Mouse (Mus musculus) adrenal gland, postnatal 14 days (tissue): ENCODE data around the gene Akt3. TPM values are rescaled to one million over a fixed set of nuclear protein-coding genes. Genes with fewer than 3 reads are reported as not detected.

Source experiments
- DNase-seq: peaks from one replicate; pipeline ENCODE4 v3.0.0; 2021; ENCODE audit warnings: mixed read lengths
- long read RNA-seq, 2 experiments: library from polyadenylated mRNA; stranded (forward); transcript quantifications; one replicate each; pipeline ENCODE4 v2.0.0; 2021
- total RNA-seq: library from RNA; stranded (reverse); gene quantifications from 2 replicates; pipeline ENCODE4 v1.2.3, GENCODE M21; 2021

Gene Akt3
- 26.9 and 33.3 TPM in 2 replicates for total RNA-seq
- long read RNA-seq, experiment 1, full-length matches to known transcripts: 2 of 5 reads
- long read RNA-seq, experiment 1, partial matches to known transcripts: 0 of 5 reads
- long read RNA-seq, experiment 1, other reads (novel, unspliced or antisense): 3 of 5 reads
- long read RNA-seq, experiment 2, partial matches to known transcripts: 0 of 2 reads
- long read RNA-seq, experiment 2, other reads (novel, unspliced or antisense): 2 of 2 reads

GRCm38 (mm10) chr1:177258034-177258342 is at the start of gene Akt3:
Akt3 (minus strand) TSS chr1:177258203.
- no peak for DNase-seq

DNA sequence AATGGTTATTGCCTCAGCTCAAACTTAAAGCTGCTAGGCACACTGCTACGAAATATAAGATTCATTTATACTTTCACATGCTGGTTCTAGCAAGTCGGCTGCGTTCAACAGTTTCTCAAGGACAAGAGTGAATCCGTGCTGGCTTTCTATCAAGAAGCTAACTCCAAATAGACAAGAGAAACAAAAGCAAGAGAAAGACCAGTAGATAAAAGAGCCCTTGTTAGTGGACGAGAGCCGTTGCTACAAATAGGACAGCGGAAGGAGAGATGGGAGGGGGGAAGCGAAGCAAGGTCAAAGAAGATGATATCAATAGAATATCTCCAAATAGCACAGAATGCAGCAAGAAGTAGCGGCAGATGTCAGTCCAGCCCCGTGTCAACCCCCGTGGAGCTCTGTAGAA is 49.5 kb upstream of the Akt3 start:
- DNase-seq: no peak

- no peak for DNase-seq
Observed at GRCm38 (mm10) chr1:177298231-177298630, 40.2 kb upstream of the Akt3 start.

- no peak for DNase-seq
Observed at GRCm38 (mm10) chr1:177286764-177287163, 28.8 kb upstream of the Akt3 start.

- no peak for DNase-seq
Observed at GRCm38 (mm10) chr1:177281925-177282324, 23.9 kb upstream of the Akt3 start.

DNA sequence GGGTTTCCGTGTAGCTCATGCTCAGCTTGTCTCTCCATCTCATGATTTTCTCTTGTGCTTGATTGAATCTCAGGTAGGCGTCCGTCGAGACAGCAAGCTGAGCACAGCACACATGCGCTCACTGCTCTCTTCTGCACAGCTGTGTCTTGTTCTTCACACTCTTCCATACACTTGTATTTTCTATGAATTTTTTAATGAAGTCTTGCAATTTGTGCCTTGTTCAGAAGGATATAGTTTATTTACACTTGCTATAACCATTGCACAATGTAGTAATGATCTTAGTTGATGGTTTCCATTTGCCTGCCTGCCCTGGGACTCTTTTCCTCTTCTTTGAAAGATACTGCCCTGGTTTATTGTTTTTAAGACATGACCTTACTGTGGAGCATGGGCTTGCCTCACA is 19.4 kb upstream of the Akt3 start:
- no peak for DNase-seq

- no peak for DNase-seq
Observed at GRCm38 (mm10) chr1:177267645-177268044, 9.6 kb upstream of the Akt3 start.

GRCm38 (mm10) chr1:177262926-177263325 is 4.9 kb upstream of the Akt3 start:
- no peak for DNase-seq

DNA sequence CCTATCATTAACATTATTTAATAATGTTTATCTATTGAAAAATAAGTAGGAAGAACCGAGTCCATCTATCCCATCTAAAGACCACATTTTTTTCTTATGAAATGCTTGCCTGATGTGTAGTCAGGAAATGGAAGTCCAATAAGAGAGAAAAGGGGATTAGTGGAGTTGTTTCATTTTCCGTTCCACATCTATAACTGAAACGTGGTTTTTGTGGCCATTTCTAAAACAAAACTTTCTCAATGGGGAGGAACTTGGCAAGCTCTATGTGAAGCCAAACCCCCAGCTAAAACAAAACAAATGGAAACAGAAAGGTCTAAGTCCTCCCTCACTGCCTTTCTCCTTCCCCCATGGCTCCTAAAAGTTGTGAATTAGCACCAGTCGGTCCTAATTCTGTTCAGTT is 2.8 kb upstream of the Akt3 start:
- DNase-seq: no peak

DNA sequence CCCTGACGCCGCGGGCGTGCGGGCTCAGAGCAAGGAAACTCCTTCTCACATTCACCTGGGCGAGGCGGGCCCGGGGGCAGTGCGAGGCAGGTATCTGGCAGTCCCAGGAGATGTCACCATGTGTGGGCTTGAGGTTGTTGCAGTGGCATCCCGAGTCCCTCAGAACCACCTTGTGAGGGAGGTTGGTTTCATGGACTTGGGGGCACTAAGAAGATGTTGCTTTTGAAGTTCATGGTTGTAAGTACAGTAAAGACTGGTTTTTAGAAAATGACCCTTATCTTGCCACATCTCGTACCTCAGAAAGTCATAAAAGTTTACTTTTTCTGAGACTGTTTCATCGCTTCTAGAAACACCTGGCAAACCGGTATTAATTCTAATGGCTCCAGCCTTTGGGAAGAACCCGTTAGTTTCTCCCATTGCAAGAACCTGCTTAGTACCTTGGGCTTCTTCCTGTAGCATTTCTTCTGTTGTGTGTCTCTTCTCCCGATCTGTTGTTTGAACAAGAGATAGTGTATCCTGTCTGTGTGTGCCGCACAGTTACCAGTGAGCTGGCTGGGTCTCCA is 1.1 kb upstream of the Akt3 start:
- DNase-seq: no peak

DNA sequence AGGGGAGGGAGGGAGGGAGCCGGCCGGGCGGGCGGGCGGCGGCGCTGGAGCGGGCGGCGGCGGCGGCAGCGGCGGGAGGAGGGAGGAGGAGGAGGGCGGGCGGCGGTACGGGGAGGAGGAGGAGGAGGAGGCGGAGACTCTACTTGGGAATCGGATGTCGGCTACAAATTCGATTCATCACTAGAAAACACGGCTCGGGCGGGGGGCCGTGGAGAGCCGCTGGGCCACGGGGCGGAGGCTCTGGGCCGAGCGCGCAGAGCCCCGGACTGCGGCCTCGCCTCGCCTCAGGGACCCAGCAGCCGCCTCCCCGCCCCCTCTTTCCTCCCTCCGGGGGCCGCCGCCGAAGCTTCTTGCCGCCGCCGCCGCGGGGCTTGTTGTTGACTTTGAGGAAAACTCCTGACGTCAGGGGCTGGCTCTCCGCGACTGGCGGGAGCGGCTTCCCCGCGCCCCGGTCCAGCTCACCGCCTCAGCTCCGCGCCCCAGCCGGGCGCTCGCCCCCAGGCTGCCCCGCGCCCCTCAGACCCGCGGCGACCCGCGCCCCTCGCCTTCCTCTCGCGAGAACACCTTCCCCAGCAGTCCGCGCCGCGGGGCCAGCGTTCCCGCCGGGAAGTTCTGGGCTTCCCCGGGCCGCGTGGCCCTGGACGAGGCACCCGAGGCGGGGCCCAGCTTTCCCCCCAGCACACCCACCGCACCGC is 487 bp upstream of the Akt3 start:
- DNase-seq: peak; percentile 91

- DNase-seq: peak; percentile 72
Observed at GRCm38 (mm10) chr1:177257178-177258033, 597 bp downstream of the Akt3 start.

GRCm38 (mm10) chr1:177248638-177249037 is 9.4 kb downstream of the Akt3 start:
- DNase-seq: peak; percentile 12

- DNase-seq: no peak
Observed at GRCm38 (mm10) chr1:177238368-177238767, 19.6 kb downstream of the Akt3 start.

DNA sequence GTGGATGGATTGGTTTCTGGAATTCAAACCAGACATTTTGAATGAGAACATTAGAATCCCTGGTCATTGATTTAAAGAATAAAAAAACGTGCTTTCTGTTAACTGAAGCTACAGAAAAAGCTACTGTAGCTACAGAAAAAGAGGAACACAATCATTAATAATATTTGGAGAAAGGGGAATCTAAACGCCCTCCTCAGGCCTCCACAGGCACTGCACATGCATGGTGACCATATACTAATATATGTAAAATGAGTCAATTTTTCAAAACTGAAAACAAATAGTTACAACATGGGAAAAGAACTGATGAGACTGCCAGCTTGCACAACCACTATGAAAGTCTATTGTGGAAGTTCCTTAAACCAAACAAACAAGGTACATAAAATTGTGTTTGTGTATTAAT is 21.3 kb downstream of the Akt3 start:
- DNase-seq: no peak

- no peak for DNase-seq
Observed at GRCm38 (mm10) chr1:177236249-177236648, 21.8 kb downstream of the Akt3 start.

- DNase-seq: no peak
Observed at GRCm38 (mm10) chr1:177234462-177234861, 23.5 kb downstream of the Akt3 start.

DNA sequence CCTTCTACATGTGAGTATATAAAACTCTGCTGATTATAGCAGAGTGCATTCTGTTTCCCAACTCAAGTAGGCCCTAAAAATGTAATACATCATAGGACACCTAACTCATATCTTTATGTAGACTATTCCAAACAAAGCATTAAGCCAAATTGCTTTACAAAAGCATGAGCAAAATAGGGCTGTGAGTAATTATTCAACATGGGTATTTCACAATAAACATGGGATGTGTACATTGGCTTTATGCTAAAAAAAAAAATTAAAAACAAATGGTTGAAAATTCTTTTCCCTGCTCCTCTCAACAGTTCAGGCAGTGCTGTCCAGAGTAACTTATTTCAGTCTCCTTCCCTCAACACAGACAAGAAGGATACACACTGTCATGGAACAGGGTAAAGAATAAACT is 26.9 kb downstream of the Akt3 start:
- no peak for DNase-seq

GRCm38 (mm10) chr1:177198978-177199377 is 59.0 kb downstream of the Akt3 start:
- DNase-seq: no peak

- DNase-seq: no peak
Observed at GRCm38 (mm10) chr1:177195224-177195623, 62.8 kb downstream of the Akt3 start.

DNA sequence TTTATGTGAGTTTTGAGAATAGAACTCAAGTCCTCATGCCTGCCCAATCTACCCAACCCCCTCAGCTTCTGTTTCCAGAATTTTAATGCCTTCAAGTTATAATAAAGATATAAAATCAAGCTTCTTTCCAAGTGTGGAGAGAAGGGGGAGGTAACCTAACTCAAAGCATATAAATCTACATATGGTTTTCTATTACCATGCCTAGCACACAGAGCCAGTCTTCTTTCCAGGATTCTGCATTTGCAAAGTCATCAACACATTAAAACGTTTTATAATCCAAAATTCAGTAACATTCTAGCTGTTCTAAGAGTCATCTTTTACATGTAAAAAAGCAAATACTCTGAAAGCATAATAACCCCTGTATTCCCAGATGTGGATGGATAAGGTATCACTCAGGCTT is 63.7 kb downstream of the Akt3 start:
- no peak for DNase-seq

GRCm38 (mm10) chr1:177191623-177192022 is 66.4 kb downstream of the Akt3 start:
- no peak for DNase-seq

DNA sequence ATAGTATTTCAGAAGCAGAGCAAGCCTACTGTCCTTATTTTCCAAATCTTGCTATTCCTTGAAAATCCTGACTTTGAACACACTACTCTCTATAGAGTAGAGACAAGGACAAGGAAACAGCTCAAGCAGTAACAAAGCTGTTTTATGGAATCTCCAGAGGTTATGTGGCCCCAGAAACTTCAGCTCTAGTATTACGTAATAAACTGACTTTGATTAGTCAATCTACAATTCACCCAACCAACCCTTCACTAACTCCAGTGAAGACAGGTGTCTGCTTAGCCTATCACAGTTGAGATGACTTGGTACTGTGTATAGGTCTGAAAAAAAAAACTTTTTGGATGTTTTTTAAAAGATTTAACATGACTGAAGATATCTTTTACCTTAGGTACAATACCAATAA is 67.6 kb downstream of the Akt3 start:
- no peak for DNase-seq
